Mouse (Mus musculus): ENCODE data around the gene Psmg4.

The Psmg4 gene

GRCm38 (mm10) chr13:34195676-34196075 is 32.9 kb downstream of the Psmg4 start:
- DNase-seq (ENCODE audit: low read depth, low spot score), result no peak

- no peak for DNase-seq (ENCODE audit: low read depth, low spot score)
These were observed 42.5 kb downstream of the Psmg4 start for GRCm38 (mm10) chr13:34205216-34205615.

DNA sequence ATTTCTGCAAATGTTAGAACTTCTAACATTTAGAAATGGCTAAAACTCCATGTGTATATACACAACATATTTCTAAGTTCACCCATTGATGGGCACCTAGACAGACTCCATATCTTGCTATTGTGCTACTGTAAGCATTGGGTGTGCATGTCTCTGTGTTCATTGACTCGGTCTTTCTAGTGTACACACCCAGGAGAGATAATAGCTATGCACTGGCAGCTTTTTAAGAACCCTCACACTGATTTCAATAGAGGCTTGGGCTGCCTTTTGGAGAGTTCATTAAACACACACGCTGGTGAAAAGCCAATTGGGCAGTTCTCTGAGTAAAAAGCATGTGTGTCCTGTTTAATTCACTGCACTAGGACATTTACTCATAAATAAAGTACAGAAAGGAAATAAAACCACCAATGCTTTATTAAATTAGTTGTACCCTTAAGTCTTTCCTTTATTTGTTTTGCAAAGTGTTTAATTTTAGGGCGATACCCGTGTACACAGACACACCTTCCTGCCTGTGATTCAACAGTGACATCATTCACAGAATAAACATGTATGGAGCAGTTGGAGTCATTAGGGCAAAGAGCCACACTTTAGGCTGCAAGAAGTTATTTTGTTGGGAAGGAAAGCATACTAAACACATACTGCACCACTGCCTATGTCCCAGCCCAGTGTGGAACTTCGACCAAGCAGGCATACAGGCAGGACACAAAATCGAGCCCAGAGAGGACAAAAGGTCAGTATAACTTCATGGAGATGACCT is 45.1 kb downstream of the Psmg4 start:
- no peak for DNase-seq (ENCODE audit: low read depth, low spot score)

- no peak for DNase-seq (ENCODE audit: low read depth, low spot score)
These were observed 48.6 kb downstream of the Psmg4 start for GRCm38 (mm10) chr13:34211261-34211775.

- DNase-seq (ENCODE audit: low read depth, low spot score), result no peak
These were observed 50.0 kb downstream of the Psmg4 start for GRCm38 (mm10) chr13:34212735-34213212.

DNA sequence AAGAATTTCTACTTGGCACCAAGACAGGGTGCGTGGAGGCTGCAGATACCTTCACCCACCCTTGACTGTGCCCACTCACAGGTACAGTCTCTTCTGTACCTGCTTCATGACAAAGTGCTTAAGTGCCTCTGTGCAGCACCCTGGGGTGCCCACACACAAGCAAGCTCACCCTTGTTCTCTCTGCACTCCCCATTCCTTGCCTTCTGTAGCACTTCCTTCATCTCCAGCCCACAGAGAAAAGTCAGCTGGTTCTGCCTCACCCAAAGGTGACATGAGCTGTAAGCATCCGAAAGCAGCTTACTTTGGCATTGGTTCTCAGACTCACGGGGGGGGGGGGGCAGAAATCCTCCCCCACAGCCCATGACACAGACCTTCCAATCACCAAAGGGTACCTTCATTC is 52.1 kb downstream of the Psmg4 start:
- no peak for DNase-seq (ENCODE audit: low read depth, low spot score)

DNA sequence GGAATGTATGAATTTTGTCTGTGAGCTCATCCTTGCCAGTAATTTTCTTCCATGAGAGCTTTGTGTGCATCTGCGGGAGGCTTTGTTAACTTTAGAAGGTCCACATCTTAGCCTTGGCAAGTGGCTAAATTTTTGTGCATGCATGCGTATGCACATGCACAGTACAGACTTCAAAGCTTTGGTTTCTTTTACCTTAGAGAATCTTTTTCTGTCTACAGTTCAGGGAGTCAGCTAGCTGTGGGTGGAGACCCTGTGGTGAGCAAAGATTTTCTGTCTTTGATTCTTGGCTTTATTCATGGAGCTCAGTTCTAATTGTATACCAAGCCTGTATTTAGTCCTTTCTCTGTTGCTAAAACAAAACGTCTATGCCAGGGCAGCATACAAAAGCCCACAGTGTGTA is 56.0 kb downstream of the Psmg4 start:
- no peak for DNase-seq (ENCODE audit: low read depth, low spot score)

DNA sequence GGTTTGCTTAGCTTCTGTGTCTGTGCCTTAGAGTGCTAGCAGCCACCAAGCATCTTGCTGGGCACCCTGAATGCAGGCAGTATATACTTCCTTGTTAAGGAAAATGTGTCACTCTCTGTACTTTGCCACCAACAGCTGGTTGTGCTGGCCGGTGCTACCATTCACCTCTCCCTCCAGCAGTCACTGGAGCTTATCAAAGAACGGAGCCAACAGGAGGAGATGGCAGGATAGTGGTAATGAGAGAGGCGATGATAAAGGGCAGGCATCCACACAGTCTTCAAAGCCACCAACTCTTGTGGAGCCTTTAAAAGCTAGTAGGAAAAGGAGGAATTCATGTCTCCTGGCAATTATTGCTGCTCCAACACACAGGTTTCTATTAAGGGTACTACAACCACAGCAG is 57.0 kb downstream of the Psmg4 start:
- DNase-seq (ENCODE audit: low read depth, low spot score), result no peak

GRCm38 (mm10) chr13:34222985-34223384 is 60.2 kb downstream of the Psmg4 start:
- DNase-seq (ENCODE audit: low read depth, low spot score), result no peak

- DNase-seq (ENCODE audit: low read depth, low spot score), result no peak
These were observed 64.2 kb downstream of the Psmg4 start for GRCm38 (mm10) chr13:34226940-34227339.

Data from c-Kit-negative CD71-positive TER-119-positive erythroid progenitor cells, embryonic 14.5 days (primary cell).